Mouse (Mus musculus): ENCODE results near the gene Dmbt1.

GRCm38 (mm10) chr7:131112486-131112885 lies 80.6 kb downstream of the Dmbt1 start:
- TF ChIP-seq CTCF (IDR thresholded peaks at IDR 0.05; ENCODE audit: borderline replicate concordance, control insufficient read depth, extremely low read depth, insufficient read depth, low read length, poor library complexity) (no peak), POLR2A (IDR thresholded peaks at IDR 0.05; ENCODE audit: control insufficient read depth, extremely low read depth, insufficient read depth, low read length, poor library complexity) (no peak)

All from thymus, adult 2 months (tissue).